Mouse (Mus musculus): ENCODE results near the gene Chmp6. TPM values are rescaled to one million over a fixed set of nuclear protein-coding genes. Genes with fewer than 3 reads are reported as not detected.

The Chmp6 gene
- total and polyA plus RNA-seq, 2 experiments from 2014 or later: 115 to 117 TPM

- Histone ChIP-seq H3K4me3 (ENCODE audit: low read length) (no peak overlapping the region), H3K4me2 (ENCODE audit: low read depth, low read length) (no peak overlapping the region), H3K27me3 (ENCODE audit: insufficient read depth, low read length) (no peaks in the 10 kb centered on the region), H3K4me1 (ENCODE audit: insufficient read depth, low read length) (peaks cover 34% of the 10 kb centered on the region), H3K9ac (replicated peaks; ENCODE audit: low read length) (no peak overlapping the region), H3K9me3 (ENCODE audit: low read length) (no peaks in the 10 kb centered on the region), H3K36me3 (ENCODE audit: insufficient read depth, low read length) (no peaks in the 10 kb centered on the region), H3K27ac (no peak overlapping the region)
- 97% methylated on average over 1 of the region's 1 CpGs for WGBS
- no peak for TF ChIP-seq CTCF (IDR thresholded peaks at IDR 0.05; ENCODE audit: low read depth)
- ATAC-seq (no peak), DNase-seq (ENCODE audit: low spot score) (no peak)
Observed at GRCm38 (mm10) chr11:119947426-119947825, 34.2 kb downstream of the Chmp6 start.

DNA sequence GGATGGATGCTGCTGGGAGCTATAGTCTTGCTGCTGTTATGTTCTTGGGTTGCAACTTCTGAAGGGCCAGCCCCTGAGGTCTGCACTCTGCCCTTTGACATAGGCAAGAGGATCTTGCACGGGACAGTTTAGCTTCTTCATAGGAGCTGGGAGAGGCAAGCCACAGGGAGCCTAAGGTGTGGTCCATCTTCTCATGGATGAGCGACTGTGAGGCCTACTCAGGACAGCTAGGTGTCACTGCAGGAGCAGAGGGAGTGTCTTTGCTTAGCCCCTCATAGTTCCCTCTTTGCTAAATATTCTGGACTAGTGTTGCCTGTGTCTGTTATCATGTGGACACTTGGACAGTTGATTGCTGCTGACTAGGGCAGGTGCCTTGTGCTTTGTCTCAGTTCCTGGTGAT lies 34.7 kb downstream of the Chmp6 start:
- no peak overlapping the region for H3K4me3 ChIP-seq (ENCODE audit: low read length)
- DNase-seq (ENCODE audit: low spot score) (no peak), ATAC-seq (no peak)
- H3K27ac ChIP-seq: no peak overlapping the region
- 65% methylated on average over 2 of the region's 2 CpGs for WGBS
- no peaks in the 10 kb centered on the region for H3K27me3 ChIP-seq (ENCODE audit: insufficient read depth, low read length)
- peaks cover 39% of the 10 kb centered on the region for H3K4me1 ChIP-seq (ENCODE audit: insufficient read depth, low read length)
- H3K36me3 ChIP-seq (ENCODE audit: insufficient read depth, low read length): no peaks in the 10 kb centered on the region
- peak; percentile 42 for TF ChIP-seq CTCF (IDR thresholded peaks at IDR 0.05; ENCODE audit: low read depth)
- no peaks in the 10 kb centered on the region for H3K9me3 ChIP-seq (ENCODE audit: low read length)
- no peak overlapping the region for H3K4me2 ChIP-seq (ENCODE audit: low read depth, low read length)
- no peak overlapping the region for H3K9ac ChIP-seq (replicated peaks; ENCODE audit: low read length)

DNA sequence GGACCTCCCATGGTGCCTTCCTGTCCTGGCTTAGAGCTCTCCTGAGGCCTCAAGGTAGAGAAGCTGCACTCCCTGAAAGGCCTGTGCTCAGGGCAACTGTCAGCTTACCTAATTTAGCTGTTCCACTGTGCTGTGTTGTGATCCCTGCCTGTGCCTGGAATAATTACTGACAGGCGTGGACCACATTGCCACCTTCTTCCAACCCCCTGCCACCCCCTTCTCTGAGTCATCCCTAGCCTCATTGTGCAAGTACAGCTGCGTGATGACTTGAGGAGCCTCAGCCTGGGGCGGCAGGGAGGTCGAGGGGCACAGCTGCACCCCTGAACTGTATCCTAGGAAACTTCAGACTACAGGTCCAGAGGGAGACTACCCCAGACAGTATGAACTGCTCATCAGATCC lies 35.1 kb downstream of the Chmp6 start:
- Histone ChIP-seq H3K27ac (no peak overlapping the region), H3K36me3 (ENCODE audit: insufficient read depth, low read length) (no peaks in the 10 kb centered on the region), H3K4me3 (ENCODE audit: low read length) (no peak overlapping the region), H3K4me2 (ENCODE audit: low read depth, low read length) (no peak overlapping the region), H3K4me1 (ENCODE audit: insufficient read depth, low read length) (peaks cover 40% of the 10 kb centered on the region), H3K9ac (replicated peaks; ENCODE audit: low read length) (no peak overlapping the region), H3K27me3 (ENCODE audit: insufficient read depth, low read length) (no peaks in the 10 kb centered on the region), H3K9me3 (ENCODE audit: low read length) (no peaks in the 10 kb centered on the region)
- TF ChIP-seq CTCF (IDR thresholded peaks at IDR 0.05; ENCODE audit: low read depth): no peak
- DNase-seq (ENCODE audit: low spot score): no peak
- ATAC-seq: no peak
- 51% methylated on average over 4 of the region's 4 CpGs for WGBS

- no peaks in the 10 kb centered on the region for H3K9me3 ChIP-seq (ENCODE audit: low read length)
- H3K27ac ChIP-seq: peak overlapping the region; percentile 13; the same call in 1 of the 2 replicates
- no peak overlapping the region for H3K9ac ChIP-seq (replicated peaks; ENCODE audit: low read length)
- 63% methylated on average over 2 of the region's 2 CpGs for WGBS
- H3K4me2 ChIP-seq (ENCODE audit: low read depth, low read length): no peak overlapping the region
- H3K4me1 ChIP-seq (ENCODE audit: insufficient read depth, low read length): peaks cover 40% of the 10 kb centered on the region
- no peaks in the 10 kb centered on the region for H3K36me3 ChIP-seq (ENCODE audit: insufficient read depth, low read length)
- ATAC-seq (no peak), DNase-seq (ENCODE audit: low spot score) (no peak)
- H3K27me3 ChIP-seq (ENCODE audit: insufficient read depth, low read length): no peaks in the 10 kb centered on the region
- no peak for TF ChIP-seq CTCF (IDR thresholded peaks at IDR 0.05; ENCODE audit: low read depth)
- no peak overlapping the region for H3K4me3 ChIP-seq (ENCODE audit: low read length)
Observed at GRCm38 (mm10) chr11:119948803-119949202, 35.6 kb downstream of the Chmp6 start.

DNA sequence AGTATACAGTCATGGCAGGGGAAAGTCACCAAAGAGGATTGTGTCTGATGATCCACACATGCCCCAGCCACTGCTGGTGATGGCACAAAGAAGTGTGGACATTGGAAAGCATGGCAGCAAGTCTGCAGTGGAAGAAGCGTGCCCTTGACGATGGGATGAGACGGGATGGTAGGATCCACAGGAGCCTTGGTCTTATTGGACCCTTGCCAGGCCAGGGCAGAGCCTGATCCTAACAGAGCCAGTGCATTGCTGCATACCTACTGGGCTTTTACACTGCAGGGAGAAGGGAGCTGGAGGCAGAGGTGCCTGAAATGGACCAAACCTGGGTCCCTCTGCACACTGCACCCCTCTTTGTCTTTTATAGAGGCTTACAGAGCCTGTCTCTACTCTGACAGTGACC lies 37.3 kb downstream of the Chmp6 start:
- 71% methylated on average over 3 of the region's 3 CpGs for WGBS
- no peak for TF ChIP-seq CTCF (IDR thresholded peaks at IDR 0.05; ENCODE audit: low read depth)
- no peaks in the 10 kb centered on the region for H3K9me3 ChIP-seq (ENCODE audit: low read length)
- H3K27me3 ChIP-seq (ENCODE audit: insufficient read depth, low read length): no peaks in the 10 kb centered on the region
- no peak overlapping the region for H3K27ac ChIP-seq
- no peak overlapping the region for H3K4me3 ChIP-seq (ENCODE audit: low read length)
- no peak overlapping the region for H3K9ac ChIP-seq (replicated peaks; ENCODE audit: low read length)
- no peak overlapping the region for H3K4me2 ChIP-seq (ENCODE audit: low read depth, low read length)
- H3K36me3 ChIP-seq (ENCODE audit: insufficient read depth, low read length): no peaks in the 10 kb centered on the region
- DNase-seq (ENCODE audit: low spot score) (no peak), ATAC-seq (no peak)
- peaks cover 24% of the 10 kb centered on the region for H3K4me1 ChIP-seq (ENCODE audit: insufficient read depth, low read length)

DNA sequence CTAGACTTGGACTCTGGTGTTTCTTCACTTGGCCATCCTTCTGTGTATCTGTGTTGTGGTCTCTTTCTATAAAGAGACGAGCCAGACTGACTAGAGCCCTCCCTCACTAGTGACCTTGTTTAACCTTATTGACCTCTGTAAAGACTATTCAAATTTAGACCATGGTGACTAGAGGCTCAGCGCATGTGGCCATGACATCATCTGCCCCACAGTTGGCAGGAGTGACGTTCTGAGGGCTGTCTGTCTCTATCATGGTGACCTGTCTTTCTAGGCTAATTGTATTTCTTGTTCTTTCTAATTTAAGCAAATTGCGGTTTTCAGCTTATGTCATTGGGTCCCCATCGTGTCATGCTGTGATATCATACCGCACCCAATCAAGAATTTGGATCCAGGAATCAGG lies 38.1 kb downstream of the Chmp6 start:
- H3K4me3 ChIP-seq (ENCODE audit: low read length): no peak overlapping the region
- ATAC-seq: no peak
- DNase-seq (ENCODE audit: low spot score): no peak
- H3K9ac ChIP-seq (replicated peaks; ENCODE audit: low read length): no peak overlapping the region
- H3K27ac ChIP-seq: no peak overlapping the region
- H3K9me3 ChIP-seq (ENCODE audit: low read length): no peaks in the 10 kb centered on the region
- H3K4me1 ChIP-seq (ENCODE audit: insufficient read depth, low read length): peaks cover 24% of the 10 kb centered on the region
- H3K4me2 ChIP-seq (ENCODE audit: low read depth, low read length): no peak overlapping the region
- no peak for TF ChIP-seq CTCF (IDR thresholded peaks at IDR 0.05; ENCODE audit: low read depth)
- H3K27me3 ChIP-seq (ENCODE audit: insufficient read depth, low read length): no peaks in the 10 kb centered on the region
- WGBS: 92% methylated on average over 6 of the region's 6 CpGs
- H3K36me3 ChIP-seq (ENCODE audit: insufficient read depth, low read length): no peaks in the 10 kb centered on the region

DNA sequence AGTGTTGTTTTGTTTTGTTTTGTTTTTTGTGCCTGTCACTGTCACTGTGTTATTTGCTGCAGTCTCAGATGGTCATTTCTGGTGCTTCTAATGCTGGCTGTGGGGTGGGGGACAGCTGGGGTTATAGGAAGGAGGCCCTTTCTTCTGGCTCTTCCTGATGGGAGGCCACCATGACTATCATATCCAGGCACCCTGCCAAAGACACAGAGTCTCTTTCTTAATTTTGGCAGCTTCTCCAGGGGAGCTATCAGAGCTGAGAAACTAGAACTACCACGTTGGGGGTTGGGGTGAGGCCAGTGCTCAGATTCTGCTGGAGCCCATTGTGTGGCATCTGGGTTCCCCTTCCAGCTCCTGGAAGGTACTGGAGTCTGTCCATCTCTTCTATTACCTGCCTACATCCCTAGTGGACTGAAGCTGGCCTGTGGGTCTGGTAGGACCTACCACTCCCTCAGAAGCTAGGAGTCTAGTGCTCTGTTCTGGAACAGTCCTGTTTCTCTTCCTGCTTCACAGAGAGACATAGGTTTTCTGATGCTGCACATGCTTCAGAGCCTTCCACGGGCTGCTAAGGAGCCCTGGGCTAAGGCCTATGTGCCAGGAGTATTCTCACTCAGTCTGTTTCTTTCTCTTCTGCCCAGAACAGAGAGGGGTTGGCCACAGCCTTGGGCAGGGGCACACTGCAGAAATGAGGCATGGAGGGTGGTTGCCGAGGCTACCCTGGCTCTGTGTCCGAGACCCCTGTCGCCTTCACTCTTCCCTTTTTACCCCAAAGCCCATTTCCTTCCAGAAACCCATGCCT lies 39.4 kb downstream of the Chmp6 start:
- DNase-seq (ENCODE audit: low spot score) (peak; percentile 65), ATAC-seq (peak; percentile 56)
- H3K27ac ChIP-seq: peak overlapping the region; percentile 59
- 40% methylated on average over 5 of the region's 5 CpGs for WGBS
- TF ChIP-seq CTCF (IDR thresholded peaks at IDR 0.05; ENCODE audit: low read depth): no peak
- H3K4me1 ChIP-seq (ENCODE audit: insufficient read depth, low read length): peaks cover 23% of the 10 kb centered on the region
- no peak overlapping the region for H3K4me2 ChIP-seq (ENCODE audit: low read depth, low read length)
- no peaks in the 10 kb centered on the region for H3K9me3 ChIP-seq (ENCODE audit: low read length)
- H3K4me3 ChIP-seq (ENCODE audit: low read length): no peak overlapping the region
- H3K27me3 ChIP-seq (ENCODE audit: insufficient read depth, low read length): no peaks in the 10 kb centered on the region
- no peak overlapping the region for H3K9ac ChIP-seq (replicated peaks; ENCODE audit: low read length)
- no peaks in the 10 kb centered on the region for H3K36me3 ChIP-seq (ENCODE audit: insufficient read depth, low read length)

All from hindbrain, postnatal 0 days (tissue).